Mouse (Mus musculus): ENCODE measurements around the gene Prame. TPM values are rescaled to one million over a fixed set of nuclear protein-coding genes. Genes with fewer than 3 reads are reported as not detected.
A peak's percentile ranks its signal among the peaks of the same experiment; 100 is the strongest.
"Not testable (repeated sequence)": the region's sequence is repeated elsewhere in the genome, so short reads cannot be mapped to it uniquely, and the experiment has no call there.

Prame gene
- polyA plus RNA-seq (2016; fragmentation: Nextera tagmentation; extraction: Ambion mirVana) = not detected in 2 replicates

DNA sequence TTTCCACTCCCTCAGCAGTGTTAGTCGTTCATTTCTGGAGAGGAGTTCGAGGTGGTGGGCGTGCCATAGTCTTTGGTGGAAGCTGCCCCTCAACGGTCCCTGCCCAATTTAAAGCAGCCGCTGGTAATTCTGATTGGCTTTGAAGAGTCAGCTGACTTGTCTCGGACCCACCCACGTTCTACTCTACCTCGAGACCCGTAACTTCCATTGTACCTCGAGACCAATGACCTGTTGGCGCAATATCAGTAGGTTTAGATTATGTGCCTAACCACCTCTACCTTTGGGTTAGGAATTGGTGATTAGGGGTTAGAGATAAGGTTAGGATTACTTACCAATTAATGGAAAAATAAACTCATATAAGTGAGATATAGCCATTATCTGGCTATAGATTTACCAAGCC, at the start of gene Prame:
Gene Prame, minus strand, starts transcription at position 101 of the 400 bp plus-strand sequence.
- WGBS = 87% methylated on average over 11 of the region's 11 CpGs
- Histone ChIP-seq H3K4me3 (no peak within 1 kb of the TSS), H3K9me3 (no peaks in the 10 kb centered on the region), H3K4me2 (replicated peaks) (no peak within 1 kb of the TSS), H3K4me1 (no peaks in the 10 kb centered on the region), H3K9ac (no peak within 1 kb of the TSS), H3K27me3 (no peaks in the 10 kb centered on the region), H3K36me3 (no peaks in the 10 kb centered on the region), H3K27ac (no peak within 1 kb of the TSS)
- no peak for ATAC-seq (ENCODE audit: insufficient number of reproducible peaks, insufficient read depth, low FRiP score, low TSS enrichment)

DNA sequence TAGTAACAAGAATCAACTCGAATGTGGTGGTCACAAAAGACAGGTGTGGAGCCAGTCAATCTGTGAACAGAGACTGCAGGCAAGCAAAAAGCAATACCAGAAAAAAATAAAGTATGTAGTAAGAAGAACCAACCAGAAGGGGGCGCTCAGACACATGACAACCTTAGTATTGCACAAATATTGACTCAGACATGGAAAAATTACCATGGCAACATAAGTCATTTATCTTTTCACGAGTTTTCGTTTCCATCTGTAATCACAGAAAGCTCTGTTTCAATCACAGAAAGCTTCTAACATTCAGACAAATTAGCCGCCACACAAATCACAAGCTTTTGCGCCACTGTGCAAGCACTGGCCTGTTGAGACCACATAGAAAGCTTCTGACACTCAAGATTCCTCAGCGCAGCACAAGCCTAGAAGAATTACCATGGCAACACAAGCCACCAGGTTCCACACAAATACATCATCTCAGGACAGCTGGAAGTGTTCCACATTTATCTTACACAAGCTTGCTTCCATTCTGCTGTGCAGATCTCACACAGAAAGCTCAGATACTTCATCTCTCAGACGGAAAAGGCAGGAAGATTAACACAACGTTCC, 24.8 kb upstream of the Prame start:
- no peaks in the 10 kb centered on the region for H3K27me3 ChIP-seq
- 56% methylated on average over 9 of the region's 9 CpGs for WGBS
- no peak overlapping the region for H3K27ac ChIP-seq
- no peaks in the 10 kb centered on the region for H3K36me3 ChIP-seq
- no peak overlapping the region for H3K4me3 ChIP-seq
- H3K9ac ChIP-seq = no peak overlapping the region
- no peak overlapping the region for H3K4me2 ChIP-seq (replicated peaks)
- H3K4me1 ChIP-seq = no peaks in the 10 kb centered on the region
- no peaks in the 10 kb centered on the region for H3K9me3 ChIP-seq
- ATAC-seq (ENCODE audit: insufficient number of reproducible peaks, insufficient read depth, low FRiP score, low TSS enrichment) = no peak

DNA sequence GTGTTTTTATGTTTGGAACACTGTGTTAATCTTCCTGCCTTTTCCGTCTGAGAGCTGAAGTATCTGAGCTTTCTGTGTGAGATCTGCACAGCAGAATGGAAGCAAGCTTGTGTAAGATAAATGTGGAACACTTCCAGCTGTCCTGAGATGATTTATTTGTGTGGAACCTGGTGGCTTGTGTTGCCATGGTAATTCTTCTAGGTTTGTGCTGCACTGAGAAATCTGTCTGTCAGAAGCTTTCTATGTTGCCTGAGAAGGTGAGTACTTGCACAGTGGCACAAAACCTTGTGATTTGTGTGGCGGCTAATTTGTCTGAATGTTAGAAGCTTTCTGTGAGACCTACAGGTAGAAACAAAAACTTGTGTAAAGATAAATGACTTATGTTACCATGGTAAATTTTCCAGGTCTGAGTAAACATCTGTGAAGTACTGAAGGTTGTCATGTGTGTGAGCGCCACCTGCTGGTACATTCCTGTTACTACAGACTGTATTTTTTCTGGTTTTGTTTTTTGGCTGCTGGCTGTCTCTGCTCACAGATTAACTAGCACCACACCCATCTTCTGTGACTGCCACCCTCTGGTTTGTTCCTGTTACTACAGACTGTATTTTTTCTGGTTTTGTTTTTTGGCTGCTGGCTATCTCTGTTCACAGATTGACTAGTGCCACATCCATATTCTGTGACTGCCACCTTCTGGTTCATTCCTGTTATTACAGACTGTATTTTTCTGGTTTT, 26.0 kb downstream of the Prame start:
- H3K4me3 ChIP-seq; ATAC-seq (ENCODE audit: insufficient number of reproducible peaks, insufficient read depth, low FRiP score, low TSS enrichment); H3K4me2 ChIP-seq (replicated peaks); H3K9me3 ChIP-seq; H3K27ac ChIP-seq; H3K9ac ChIP-seq; H3K4me1 ChIP-seq; H3K36me3 ChIP-seq; H3K27me3 ChIP-seq: not testable (repeated sequence)
- 61% methylated on average over 3 of the region's 3 CpGs for WGBS

DNA sequence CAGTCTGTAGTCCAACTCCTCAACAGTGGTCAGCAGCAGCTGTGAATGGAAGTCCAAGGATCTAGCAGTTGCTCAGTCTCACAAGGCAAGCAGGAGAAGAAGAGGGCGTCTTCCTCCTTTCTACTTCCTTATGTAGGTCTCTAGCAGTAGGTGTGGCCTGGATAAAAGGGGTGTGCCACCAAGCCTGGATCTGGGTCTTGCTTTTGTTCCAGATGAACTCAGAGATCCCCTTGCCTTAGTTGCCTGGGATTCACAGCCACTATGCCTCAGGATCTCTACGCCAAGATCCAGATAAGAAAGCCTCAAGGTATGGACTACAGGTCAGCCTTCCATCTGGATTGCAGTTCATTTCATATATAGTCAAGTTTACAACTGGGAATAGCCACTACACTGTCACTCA, 28.8 kb downstream of the Prame start, which contains the start of gene Nxf7:
Gene Nxf7, minus strand, starts transcription at position 101 of the 400 bp plus-strand sequence.
- ATAC-seq (ENCODE audit: insufficient number of reproducible peaks, insufficient read depth, low FRiP score, low TSS enrichment) = no peak
- Histone ChIP-seq H3K36me3 (no peaks in the 10 kb centered on the region), H3K4me1 (no peaks in the 10 kb centered on the region), H3K4me2 (replicated peaks) (no peak within 1 kb of the TSS), H3K4me3 (no peak within 1 kb of the TSS), H3K27me3 (no peaks in the 10 kb centered on the region), H3K27ac (no peak within 1 kb of the TSS), H3K9me3 (peaks cover 8% of the 10 kb centered on the region; the same call in 1 of the 2 replicates), H3K9ac (no peak within 1 kb of the TSS)
- 73% methylated on average over 2 of the region's 2 CpGs for WGBS

DNA sequence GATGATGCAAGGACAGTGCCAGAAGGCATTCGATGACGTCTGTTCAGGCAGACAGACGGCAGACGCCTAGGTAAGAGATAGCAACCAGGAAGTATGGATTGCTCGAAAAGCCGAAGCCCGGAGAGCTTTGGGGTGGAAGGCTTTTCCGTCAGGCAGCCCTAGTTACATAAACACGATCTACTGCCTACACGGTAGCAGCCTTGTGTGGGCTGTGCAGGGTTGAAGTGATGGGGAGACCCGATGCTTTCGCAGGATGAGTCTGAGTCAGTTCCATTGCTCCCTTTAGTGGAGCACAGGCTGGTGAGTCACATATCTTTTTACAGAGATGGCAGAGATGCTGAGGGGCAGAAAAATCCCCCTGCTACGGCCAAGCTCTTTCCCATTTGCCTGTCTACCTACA, 29.4 kb downstream of the Prame start:
- H3K4me2 ChIP-seq (replicated peaks) = no peak overlapping the region
- peaks cover 8% of the 10 kb centered on the region; the same call in 1 of the 2 replicates for H3K9me3 ChIP-seq
- no peaks in the 10 kb centered on the region for H3K36me3 ChIP-seq
- no peak overlapping the region for H3K9ac ChIP-seq
- no peak overlapping the region for H3K4me3 ChIP-seq
- no peaks in the 10 kb centered on the region for H3K4me1 ChIP-seq
- no peak for ATAC-seq (ENCODE audit: insufficient number of reproducible peaks, insufficient read depth, low FRiP score, low TSS enrichment)
- no peaks in the 10 kb centered on the region for H3K27me3 ChIP-seq
- H3K27ac ChIP-seq = no peak overlapping the region
- 83% methylated on average over 13 of the region's 13 CpGs for WGBS

DNA sequence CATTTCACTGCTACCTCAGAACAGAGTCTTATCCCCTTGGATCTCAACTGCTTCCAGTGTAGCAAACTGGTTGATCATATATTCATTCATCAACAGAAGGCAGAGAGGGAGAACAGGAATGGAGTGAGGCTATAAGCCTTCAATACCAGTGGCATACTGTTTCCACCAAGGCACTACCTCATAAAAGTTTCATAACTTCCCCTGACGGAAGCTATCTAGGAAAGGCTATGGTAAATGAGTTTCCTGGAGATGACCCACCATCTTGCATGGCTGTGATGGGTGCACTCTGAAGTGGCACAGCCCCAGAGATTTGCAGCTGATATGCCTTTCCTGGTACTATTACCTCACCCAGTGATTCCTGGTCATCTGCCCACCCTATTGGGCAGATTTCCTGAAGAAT, 51.1 kb downstream of the Prame start:
- Histone ChIP-seq H3K27me3 (no peaks in the 10 kb centered on the region), H3K9me3 (no peaks in the 10 kb centered on the region), H3K36me3 (no peaks in the 10 kb centered on the region), H3K4me2 (replicated peaks) (no peak overlapping the region), H3K4me3 (no peak overlapping the region), H3K9ac (no peak overlapping the region), H3K4me1 (no peaks in the 10 kb centered on the region), H3K27ac (no peak overlapping the region)
- no peak for ATAC-seq (ENCODE audit: insufficient number of reproducible peaks, insufficient read depth, low FRiP score, low TSS enrichment)
- 94% methylated on average over 1 of the region's 1 CpGs for WGBS

DNA sequence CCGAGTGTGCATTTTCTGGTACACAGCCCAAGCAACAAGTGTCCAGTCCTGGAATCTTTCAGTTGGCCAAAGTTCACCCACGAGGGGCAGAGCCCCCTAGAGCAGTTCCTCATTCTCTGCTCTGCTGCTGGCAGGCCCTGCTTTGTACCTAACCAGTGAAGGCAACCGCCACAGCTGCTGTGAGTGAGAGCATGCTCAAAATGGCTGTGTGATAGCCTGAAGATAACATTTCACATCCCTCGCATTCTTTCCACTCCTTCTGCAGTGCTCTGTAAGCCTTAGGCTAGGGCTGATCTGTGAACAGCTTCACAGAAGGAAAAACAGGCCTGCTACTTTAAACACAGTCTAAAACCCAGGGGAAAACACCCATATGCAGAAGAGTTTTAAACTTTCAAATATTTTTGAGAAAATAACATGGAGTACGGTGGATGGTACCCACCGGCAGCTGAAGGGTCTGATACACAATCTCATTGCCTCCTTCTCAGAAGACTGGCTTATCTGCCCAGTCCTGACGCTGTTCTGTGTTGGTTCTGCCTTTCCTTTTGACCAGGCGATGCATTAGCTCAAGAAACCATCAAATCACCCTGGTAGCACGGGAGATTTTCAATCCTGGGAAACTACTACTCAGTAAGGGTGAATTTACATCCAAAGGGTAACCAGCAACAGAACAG, 52.4 kb downstream of the Prame start:
- H3K27me3 ChIP-seq; H3K9me3 ChIP-seq; H3K4me3 ChIP-seq; H3K36me3 ChIP-seq; H3K27ac ChIP-seq; H3K9ac ChIP-seq; ATAC-seq (ENCODE audit: insufficient number of reproducible peaks, insufficient read depth, low FRiP score, low TSS enrichment); H3K4me1 ChIP-seq; H3K4me2 ChIP-seq (replicated peaks): not testable (repeated sequence)
- WGBS = 69% methylated on average over 9 of the region's 9 CpGs

DNA sequence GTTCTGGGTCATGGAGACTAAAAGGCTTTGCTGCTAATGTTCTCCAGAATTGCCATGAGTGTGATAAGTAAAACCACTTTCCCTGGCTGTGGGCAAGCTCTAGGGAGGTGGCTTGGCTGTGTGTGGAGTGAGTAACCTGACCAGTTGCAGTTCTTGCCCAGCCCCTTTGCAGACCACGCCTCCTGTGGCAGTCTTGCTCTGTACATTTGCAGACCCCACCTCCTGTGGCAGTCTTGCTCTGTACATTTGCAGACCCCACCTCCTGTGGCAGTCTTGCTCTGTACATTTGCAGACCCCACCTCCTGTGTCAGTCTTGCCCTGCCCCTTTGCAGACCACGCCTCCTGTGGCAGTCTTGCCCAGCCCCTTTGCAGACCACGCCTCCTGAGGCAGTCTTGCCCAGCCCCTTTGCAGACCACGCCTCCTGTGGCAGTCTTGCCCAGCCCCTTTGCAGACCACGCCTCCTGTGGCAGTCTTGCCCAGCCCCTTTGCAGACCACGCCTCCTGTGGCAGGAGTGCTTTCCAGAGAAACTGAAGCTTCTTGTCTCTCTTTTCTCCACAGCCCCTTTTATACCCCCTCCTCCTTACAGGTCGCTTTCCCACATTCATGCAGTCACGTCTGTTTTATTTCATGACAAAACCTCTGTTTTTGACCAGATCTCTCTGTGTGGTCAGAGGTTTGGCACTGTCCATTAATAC, 53.1 kb downstream of the Prame start:
- peak; percentile 71; the same call in 1 of the 2 replicates for ATAC-seq (ENCODE audit: insufficient number of reproducible peaks, insufficient read depth, low FRiP score, low TSS enrichment)
- H3K9me3 ChIP-seq; H3K27ac ChIP-seq; H3K36me3 ChIP-seq; H3K27me3 ChIP-seq; H3K4me3 ChIP-seq; H3K4me1 ChIP-seq; H3K9ac ChIP-seq; H3K4me2 ChIP-seq (replicated peaks): not testable (repeated sequence)
- 19% methylated on average over 8 of the region's 8 CpGs for WGBS

DNA sequence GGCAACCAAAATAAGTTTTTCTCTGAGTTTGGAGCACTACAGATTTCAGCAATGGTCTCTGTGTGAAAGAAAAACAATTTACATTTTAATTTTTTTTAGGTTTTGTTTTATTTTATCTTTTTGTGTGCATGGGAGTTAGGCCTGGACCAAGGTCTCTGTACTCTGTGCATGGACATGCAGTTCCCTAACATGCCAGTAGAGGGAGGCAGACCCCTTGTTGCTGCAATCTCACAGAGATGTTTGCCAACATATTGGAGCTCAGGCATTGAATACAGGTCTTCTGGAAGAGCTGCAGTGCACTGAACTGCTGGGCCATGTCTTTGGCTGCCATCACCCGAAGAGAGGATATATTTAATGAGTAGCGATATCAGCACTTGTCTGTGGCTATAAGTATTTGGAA, 58.0 kb downstream of the Prame start:
- H3K9me3 ChIP-seq; H3K4me2 ChIP-seq (replicated peaks); H3K4me1 ChIP-seq; H3K4me3 ChIP-seq; H3K27ac ChIP-seq; H3K36me3 ChIP-seq; H3K9ac ChIP-seq; H3K27me3 ChIP-seq: not testable (repeated sequence)
- WGBS = 11% methylated on average over 1 of the region's 2 CpGs
- 0 out of 2 replicates have a peak, but pooled peaks have one; percentile 60 for ATAC-seq (ENCODE audit: insufficient number of reproducible peaks, insufficient read depth, low FRiP score, low TSS enrichment)

DNA sequence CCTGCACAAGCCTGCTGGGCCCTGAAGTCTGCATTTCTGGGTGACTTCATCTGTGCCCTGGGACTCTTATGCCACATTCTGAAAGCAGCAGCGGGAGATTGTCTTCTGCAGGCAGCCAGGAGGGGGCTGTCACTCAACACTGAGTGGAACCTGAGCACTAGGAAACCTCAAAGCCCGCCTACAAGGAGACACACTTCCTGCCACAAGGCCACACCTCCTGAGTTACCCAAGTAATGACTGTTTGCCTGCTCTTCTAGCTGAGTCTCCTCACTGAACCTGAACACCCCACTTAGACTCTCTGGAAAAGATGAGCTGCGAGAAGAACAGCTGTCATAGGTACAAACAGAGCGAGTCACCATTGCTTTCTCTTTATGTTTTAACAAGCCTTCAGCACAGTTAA, 62.6 kb downstream of the Prame start:
- H3K4me2 ChIP-seq (replicated peaks); H3K4me1 ChIP-seq; H3K9ac ChIP-seq; H3K36me3 ChIP-seq; H3K9me3 ChIP-seq; ATAC-seq (ENCODE audit: insufficient number of reproducible peaks, insufficient read depth, low FRiP score, low TSS enrichment); H3K4me3 ChIP-seq; H3K27ac ChIP-seq; H3K27me3 ChIP-seq: not testable (repeated sequence)
- WGBS = 49% methylated on average over 4 of the region's 4 CpGs
